Mouse (Mus musculus) erythroid progenitor cell, adult 5-6 weeks (primary cell): ENCODE measurements at regions not wholly inside any gene's neighbourhood (a gene's known extent, or its start where the extent isn't known, plus 50 kb on each side); places are given as distances from the start of the nearest gene placed in this dataset.
"Not testable (repeated sequence)": the region's sequence is repeated elsewhere in the genome, so short reads cannot be mapped to it uniquely, and the experiment has no call there.

Experiments used
- ATAC-seq: replicated peaks from 2 replicates; pipeline ENCODE4 v1.8.0; 2016; ENCODE audit warnings: moderate number of reproducible peaks, mild to moderate bottlenecking, moderate TSS enrichment, inconsistent platforms; ENCODE audit not compliant: poor library complexity, low FRiP score, severe bottlenecking

- no peak for ATAC-seq
These were observed 111.9 kb downstream of the Ibtk start for GRCm38 (mm10) chr9:85637274-85637673.

- no peak for ATAC-seq
These were observed 113.0 kb downstream of the Ibtk start for GRCm38 (mm10) chr9:85636131-85636447.

GRCm38 (mm10) chr9:85635438-85636130 is 113.5 kb downstream of the Ibtk start:
- ATAC-seq, result no peak

GRCm38 (mm10) chr9:85634786-85635185 is 114.3 kb downstream of the Ibtk start:
- not testable (repeated sequence) for ATAC-seq

- no peak for ATAC-seq
These were observed 131.2 kb downstream of the Ibtk start for GRCm38 (mm10) chr9:85617972-85618371.

GRCm38 (mm10) chr9:85617177-85617777 is 131.9 kb downstream of the Ibtk start:
- no peak for ATAC-seq

GRCm38 (mm10) chr9:85616266-85616869 is 132.8 kb downstream of the Ibtk start:
- ATAC-seq, result no peak

GRCm38 (mm10) chr9:85609152-85609551 is 140.0 kb downstream of the Ibtk start:
- no peak for ATAC-seq

- ATAC-seq, result no peak; the same call in 1 of the 2 replicates
These were observed 152.2 kb downstream of the Ibtk start for GRCm38 (mm10) chr9:85596959-85597358.

GRCm38 (mm10) chr9:85593867-85594266 is 155.3 kb downstream of the Ibtk start:
- no peak for ATAC-seq

GRCm38 (mm10) chr9:85592639-85593038 is 156.5 kb downstream of the Ibtk start:
- no peak for ATAC-seq

GRCm38 (mm10) chr9:85589210-85589609 is 159.9 kb downstream of the Ibtk start:
- ATAC-seq, result no peak

- ATAC-seq, result no peak
These were observed 161.1 kb downstream of the Ibtk start for GRCm38 (mm10) chr9:85588077-85588476.

- no peak for ATAC-seq
These were observed 168.0 kb downstream of the Ibtk start for GRCm38 (mm10) chr9:85581028-85581595.

- ATAC-seq, result no peak
These were observed 171.3 kb downstream of the Ibtk start for GRCm38 (mm10) chr9:85577812-85578211.

GRCm38 (mm10) chr9:85577338-85577737 is 171.8 kb downstream of the Ibtk start:
- ATAC-seq, result no peak

- no peak for ATAC-seq
These were observed 180.3 kb downstream of the Ibtk start for GRCm38 (mm10) chr9:85568877-85569276.

GRCm38 (mm10) chr9:85551871-85552270 is 197.3 kb downstream of the Ibtk start:
- no peak for ATAC-seq

- no peak for ATAC-seq
These were observed 198.7 kb downstream of the Ibtk start for GRCm38 (mm10) chr9:85550455-85550854.

GRCm38 (mm10) chr9:85546226-85546625 is 202.9 kb downstream of the Ibtk start:
- no peak for ATAC-seq

GRCm38 (mm10) chr9:85545566-85545965 is 203.6 kb downstream of the Ibtk start:
- ATAC-seq, result no peak
